Mouse (Mus musculus): ENCODE measurements around the gene Tmem242.

The Tmem242 gene

DNA sequence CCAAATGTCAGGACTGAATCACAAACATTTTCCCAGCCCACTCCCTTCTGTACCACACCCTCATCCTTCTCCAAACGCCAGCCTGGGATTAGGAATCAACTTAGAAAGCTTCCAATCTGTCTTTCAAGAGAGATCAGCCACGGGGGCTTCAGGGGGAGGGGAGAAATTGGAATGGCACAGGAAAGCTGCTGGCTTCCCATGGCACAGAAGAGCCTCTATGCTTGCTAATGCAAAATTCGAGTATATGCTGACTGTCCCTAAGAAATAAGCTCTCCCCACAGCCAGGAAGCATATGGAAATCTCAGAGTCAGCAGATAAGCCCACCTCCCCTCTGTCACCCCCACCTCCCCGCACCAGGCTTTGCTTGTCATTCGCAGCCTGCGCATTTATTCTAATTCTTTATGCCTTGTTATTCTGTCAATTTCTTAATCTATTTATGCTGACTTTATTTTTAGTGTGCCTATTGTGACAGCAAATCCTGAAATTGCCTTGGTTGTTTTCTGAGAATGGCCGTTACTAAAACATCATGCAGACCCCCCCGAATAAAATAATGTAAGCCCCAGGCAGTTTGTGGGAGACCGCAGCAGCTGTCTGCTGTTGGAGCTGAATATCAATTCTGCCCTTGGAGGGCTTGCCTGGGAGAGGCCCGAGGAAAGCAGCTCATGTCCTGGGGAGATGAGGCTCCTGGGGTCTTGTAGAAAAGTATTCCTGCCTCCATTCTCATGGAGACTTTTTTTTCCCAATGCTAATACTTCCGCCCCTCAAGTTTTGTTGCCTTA lies 62.7 kb downstream of the Tmem242 start:
- no peak for DNase-seq (ENCODE audit: low read depth)

DNA sequence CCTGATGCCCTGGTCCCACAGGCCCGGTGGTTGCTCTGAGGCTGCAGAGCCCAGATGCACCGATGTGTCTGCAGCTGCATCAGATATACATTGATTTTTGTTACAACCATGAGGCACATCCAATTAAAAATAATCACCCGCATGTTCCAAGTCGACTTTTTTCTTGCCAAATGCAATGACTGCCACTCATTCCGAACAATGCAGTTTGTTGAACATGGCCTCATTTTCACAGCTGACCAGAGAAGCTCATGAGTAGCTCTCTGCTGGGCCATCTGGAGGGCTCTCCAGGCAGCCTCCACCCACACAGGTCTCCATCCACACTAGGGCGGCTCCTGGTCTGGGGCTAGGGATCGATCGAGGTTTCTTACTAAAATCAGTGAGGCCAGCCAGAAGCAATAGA lies 67.1 kb downstream of the Tmem242 start:
- no peak for DNase-seq (ENCODE audit: low read depth)

DNA sequence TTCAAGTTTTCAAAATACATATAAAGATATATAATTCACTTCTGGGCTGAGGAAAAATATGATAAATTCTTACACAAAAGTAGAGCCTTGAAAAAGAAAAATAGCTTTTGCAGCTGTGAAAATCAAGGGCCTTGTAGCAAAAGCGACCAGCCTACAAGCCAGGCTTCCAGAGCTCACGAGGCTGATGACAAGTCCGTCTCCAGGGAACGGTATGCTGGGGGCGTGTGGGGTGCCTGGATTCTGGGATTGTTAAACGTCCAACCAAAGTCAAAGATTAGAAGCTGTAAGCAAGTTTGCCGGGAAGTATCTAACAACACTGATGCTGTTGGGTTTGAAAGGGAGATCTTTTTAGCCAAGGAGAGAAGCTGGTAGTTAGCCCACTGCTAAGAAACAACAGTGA lies 68.5 kb downstream of the Tmem242 start:
- DNase-seq (ENCODE audit: low read depth), result no peak

DNA sequence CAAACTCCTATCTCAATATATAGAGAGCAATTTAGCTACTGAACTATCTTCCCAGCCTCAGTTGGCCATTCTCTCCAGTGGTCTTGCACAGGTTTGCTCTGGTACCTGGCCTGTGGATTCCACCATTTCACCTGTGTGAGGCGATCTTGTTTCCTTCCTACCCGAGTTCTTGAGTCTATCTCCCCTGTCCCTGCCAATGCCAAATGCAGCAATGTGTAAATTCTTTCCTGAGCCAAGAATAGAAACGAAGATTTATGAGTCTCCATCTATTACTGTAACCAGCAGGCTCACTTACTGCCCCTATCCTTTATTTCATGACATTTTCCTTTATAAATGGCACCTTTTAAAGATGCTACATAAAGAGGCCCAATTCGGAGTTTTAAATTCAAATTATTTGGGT lies 69.0 kb downstream of the Tmem242 start:
- DNase-seq (ENCODE audit: low read depth), result no peak

DNA sequence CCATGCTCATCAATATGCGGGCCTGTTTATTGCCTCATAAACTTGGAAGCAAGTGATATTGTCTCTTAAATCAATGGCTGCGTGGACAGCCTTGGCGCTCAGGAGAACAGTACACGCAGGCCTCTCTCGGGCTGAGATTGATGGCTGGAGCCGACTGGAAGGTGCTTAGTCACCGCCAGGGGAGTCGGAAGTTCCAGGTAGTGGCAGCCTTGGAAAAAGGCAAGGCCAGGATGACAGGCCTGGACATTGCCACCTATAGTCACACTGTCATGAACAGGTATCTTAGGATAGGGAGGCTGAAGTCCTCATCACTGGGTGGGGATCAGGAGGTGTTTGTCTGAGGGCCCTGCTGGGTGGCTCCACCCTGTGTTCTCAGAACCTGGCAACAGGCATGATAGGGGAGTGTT lies 74.1 kb downstream of the Tmem242 start:
- no peak for DNase-seq (ENCODE audit: low read depth)
